Mouse (Mus musculus) urinary bladder, postnatal 36 days (tissue): Measurements from ENCODE around the gene Nek1.
"Not testable (repeated sequence)": the region's sequence is repeated elsewhere in the genome, so short reads cannot be mapped to it uniquely, and the experiment has no call there.

Source experiments
- DNase-seq, 2 experiments: peaks; one replicate each; pipeline ENCODE4 v3.0.0; 2022; ENCODE audit warnings: low spot score in 2 of 2, mixed read lengths in 1 of 2

Gene Nek1

DNA sequence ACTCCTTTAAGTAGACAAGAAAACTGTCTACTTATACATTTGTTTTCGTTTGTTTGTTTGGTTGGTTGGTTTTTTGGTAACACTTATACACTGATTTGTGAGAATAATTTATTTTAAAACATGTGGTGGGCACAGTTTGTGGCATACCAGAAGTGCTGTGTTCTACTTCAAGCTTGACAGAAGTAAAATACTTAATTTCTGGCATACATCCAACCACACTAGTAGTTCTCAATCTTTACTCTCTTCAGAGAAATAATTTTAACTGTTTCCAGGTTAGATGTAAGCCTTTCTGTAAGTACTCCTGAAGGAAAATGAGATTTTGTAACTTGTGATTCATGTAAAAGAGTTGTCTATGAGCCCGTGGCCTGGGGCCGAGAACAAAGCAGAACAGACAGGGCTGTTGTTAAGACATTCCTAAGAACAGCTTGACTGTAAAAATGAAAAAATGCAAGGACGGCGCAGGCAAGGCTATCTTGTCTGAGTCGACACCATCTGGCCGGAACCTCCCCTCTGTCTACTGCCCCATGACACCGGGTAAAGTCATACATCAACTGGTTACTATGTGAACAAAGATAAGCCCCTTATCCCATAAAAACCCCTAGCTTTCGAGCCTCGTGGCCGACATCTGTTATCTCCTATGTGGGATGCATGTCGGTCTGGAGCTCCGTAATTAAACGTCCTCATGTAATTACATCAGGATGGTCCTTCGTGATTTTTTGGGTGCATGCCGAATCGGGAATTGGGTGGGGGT is 8.6 kb upstream of the Nek1 start:
- DNase-seq: not testable (repeated sequence)

DNA sequence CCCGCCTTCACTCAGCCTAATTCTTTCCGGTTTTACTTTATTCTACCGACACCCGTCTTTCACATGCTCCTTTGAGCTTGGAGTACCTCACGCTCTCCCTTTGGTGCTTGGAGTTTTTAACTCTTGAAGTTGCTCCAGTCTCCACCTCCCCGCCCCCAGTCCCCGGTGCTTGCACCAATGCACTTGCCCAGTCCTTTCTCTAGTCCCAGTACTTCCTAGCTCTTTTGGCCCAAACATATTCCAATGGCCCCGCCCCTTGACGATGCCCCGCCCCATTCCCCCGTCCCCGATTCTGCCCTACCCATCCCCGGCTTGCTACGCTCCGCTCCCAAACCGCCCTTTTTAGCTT is 460 bp upstream of the Nek1 start:
- DNase-seq: peak; percentile 72 to 77

DNA sequence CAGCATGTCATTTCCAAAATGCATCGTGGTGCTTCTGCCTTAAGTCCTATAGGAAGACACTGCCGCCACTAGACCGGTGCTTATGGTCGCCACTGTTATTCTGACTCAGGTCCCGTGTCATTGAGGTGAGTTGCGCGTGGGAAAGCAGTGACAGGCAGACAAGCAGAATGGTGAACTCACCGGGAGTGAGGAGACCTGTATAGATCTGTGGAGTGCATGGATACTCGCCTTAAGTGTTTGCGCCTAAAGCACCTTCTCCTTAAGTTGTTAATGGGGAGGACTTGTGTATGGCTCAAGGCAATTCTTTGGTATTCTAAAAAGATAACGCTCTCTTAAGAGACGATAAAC is 618 bp downstream of the Nek1 start:
- no peak for DNase-seq

DNA sequence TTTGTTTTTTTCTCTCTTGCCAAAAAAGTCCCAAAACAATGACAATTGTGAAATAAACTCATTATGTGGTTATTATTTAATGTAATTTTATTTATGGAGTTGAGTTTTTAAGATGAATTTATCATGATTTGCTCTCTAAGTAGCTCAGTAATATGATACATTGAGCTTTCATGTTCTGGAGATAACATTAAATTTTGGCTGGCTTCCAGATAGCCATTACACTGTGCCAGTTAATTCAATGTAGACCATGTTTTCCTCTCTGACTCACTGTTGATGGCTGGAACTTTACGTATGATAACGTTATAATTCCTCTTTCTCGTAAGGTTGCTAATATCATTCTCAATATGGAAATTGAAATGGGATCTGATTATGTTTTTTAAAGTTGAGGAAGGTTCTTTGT is 3.5 kb downstream of the Nek1 start:
- no peak for DNase-seq

DNA sequence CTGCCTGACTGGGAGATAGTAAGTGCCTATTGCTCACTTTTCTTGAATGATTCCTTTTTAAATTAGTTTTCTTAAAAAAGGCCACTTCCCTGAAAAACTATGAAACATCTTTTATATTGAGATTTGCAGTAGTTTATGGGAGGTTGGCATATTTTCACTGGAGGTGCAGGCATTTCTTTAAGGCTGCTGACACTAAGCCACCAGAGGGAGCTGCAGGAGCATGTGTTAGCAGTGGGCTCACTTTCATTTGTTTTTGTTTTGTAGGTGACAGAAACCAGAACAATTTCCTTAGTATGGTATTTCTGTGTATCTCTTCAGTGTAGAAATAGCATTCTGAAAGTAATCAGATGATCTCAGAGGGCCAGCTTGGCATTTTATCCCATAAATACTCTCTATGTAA is 49.0 kb downstream of the Nek1 start:
- peak; percentile 45 to 46 for DNase-seq

DNA sequence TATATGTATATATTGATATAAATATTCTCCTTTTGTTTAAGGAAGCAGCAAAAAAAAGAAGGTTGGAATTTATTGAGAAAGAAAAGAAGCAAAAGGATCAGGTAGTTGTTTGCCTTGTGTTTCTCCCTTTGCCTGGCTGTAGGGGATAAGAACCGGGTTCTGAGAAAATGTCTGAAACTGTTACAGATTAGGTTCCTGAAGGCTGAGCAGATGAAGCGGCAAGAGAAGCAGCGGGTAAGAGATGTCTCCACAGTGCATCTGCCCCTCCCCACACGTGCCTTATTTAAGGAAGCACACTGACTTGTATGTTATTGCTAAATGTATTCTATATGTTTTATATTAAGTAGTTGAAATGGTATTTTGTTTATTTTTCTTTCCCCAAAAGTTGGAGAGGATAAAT is 50.9 kb downstream of the Nek1 start:
- DNase-seq: no peak

DNA sequence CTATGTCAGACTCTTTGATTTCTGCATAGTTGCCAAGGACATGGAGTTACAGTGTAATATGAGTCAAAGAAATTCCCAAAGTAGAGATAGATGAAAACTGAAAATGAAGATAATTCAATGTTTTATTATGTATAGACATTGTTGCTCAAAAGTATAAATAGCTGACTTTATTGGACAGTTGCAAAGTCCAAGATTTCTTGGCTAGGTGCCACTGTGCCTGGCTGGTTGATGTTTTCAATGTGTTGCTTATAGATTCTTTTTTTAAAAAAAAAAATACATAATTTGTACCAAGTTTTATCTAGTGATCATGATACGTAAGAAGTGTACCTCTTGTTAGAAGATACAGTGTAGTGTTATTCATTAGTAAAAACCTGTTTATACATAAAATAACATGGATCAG is 53.8 kb downstream of the Nek1 start:
- no peak for DNase-seq

DNA sequence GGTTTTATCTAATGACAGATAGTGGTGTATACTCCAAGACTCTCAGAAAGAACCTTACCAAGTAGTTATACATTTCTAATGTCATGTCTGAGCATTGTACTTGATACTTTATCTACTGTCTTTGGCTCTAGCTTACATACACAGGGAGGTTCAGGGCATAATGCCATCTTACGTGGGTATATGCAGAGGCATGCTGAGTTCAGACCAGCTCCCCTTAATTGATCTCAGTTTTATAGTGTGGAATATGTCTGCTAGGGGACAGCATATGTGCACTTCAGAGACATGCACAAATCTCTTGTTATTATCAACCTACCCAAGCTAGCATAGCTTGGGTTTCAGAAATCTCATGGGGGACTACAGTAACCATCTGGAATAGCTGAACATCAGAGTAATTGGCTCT is 60.0 kb downstream of the Nek1 start:
- no peak for DNase-seq

DNA sequence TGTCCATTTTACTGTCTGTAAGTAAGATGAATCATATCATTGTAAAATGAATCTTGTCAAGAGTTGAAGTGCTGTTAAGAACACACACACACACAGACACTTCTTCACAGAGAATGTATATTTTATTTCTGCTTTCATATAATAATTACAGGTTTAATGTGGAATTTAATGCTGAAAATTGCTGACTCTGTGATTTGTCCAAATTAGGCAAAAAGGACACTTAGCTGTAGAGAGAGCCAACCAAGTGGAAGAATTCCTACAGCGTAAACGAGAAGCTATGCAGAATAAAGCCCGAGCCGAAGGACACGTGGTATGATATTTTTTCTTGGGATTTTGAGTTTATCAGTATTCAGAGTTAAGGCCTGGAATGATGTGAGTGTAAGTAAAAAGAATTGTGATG is 61.3 kb downstream of the Nek1 start:
- DNase-seq: no peak

DNA sequence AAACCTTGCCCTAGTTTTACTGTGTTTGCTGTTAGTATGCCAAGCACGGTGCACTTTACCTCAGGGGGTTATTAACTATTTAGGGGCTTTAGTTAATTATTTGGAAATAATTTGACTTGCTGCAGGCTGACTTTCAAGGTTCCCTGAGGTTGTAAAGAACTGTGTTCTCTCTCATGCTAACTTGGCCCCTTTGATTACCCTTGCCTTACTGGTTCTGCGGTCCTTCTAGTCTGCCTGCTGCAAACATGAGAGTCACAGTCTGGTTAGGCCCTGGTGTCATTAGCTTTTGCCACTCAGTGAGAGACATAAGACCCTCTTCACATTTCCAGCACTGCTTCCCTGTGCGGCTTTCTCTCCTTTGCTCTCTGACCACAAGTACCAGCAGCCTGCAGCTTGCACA is 64.0 kb downstream of the Nek1 start:
- DNase-seq: no peak

DNA sequence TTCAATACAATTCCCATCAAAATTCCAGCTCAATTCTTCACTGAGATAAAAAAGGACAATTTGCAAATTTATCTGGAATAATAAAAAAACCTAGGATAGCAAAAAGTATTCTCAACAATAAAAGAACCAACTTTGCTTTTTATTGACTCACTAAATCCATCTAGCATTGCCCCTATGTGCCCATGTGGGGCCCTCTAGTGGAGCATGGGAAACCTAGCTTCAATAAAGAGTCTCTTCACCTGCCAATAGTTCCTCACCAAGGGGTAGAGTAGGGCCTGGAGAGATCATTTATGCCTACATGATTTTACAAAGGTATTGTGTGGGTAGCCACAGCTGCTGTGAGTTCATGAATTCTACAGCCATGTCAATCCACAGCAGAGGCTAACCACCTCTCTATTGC is 66.1 kb downstream of the Nek1 start:
- no peak for DNase-seq

DNA sequence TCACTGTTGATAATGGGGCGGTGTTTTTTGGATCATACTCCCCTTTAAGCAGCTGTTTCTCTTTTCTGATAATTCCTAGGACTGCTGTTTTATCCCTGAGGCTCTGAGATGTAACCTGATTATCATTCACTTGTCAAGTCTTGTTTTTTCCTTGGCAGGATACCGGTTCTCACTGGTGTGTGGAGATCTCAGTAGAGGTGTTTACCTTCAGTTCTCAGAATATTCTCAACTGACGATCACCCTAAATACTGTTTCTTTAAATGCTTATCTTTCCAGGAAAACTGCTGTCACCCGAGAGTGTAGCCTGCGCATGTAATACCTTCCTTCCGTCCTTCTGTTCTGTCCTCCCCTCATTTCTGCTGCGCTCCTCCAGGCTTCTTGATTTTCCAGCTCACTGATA is 67.4 kb downstream of the Nek1 start:
- no peak for DNase-seq

DNA sequence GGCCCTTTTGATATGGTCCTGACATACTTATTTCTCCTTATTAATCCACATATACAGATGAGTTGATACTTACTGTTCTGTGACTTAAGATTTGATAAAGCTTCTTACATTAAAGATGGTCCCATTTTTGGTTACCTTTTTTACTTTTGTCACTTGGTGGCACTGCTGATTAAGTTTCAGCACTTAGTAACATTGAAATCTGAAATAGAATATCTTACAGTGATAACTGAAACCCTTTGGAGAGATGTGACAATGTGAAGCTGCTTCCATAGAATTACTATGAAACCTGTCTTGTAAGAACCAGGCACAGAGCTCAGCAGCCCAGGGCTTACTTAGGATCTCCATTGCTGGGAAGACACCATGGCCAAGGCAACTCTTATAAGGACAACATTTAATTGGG is 82.1 kb downstream of the Nek1 start:
- no peak for DNase-seq

DNA sequence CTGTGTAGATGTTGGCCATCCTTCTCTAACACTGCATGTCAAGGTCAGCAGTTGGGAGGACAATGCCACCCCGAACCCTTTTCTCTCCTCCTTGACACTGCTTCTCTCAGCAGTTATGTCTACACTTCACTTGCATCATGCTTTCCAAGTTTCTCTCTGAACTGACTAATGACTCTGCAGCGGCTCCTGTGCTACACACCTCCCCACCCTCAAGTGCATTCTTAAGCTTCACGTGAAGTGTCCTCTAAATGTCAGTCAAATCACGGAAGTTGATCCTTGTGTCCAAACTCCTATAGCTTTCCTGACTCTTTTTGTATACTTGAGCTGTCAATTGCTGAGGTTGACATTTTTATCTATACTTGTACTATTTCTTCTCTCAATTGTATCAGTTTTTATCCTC is 117.5 kb downstream of the Nek1 start:
- DNase-seq: no peak

DNA sequence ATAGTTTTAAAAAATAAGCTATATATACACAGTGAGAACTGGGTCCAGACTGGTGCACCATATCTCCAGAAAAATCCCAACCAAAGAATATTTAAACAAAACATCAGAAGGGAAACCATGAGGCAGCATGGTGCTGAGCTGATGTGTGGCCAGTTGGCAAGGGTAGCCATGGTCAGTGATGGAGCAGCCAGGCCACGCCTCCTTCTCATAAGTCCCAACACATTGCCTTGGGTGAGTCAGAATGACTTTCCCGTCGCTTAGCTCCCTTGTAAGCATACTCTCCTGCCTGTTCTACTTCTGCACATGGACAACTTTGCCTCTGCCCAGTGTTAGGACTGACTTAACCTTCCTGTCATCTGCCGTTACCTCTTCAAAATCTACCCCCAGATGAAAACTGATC is 118.9 kb downstream of the Nek1 start:
- DNase-seq: no peak

DNA sequence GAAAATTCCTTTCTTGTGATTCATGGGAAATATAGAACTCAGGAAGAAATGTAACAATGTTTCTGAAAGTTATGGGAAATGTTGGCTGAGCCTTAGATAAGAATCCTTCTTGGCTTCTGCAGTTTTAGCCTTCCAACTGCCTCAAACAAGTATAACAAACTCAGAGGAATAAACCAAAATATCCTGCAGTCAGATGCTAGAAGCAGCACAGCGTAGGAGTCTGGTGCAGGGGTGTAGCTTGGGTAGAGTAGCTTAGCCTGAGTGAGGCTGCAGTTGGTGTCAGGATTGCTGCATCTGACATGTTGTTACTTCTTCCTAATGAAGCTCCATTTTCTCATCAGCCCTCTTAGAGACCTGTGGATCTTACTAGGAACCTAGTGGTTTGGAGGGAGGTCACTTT is 128.6 kb downstream of the Nek1 start:
- DNase-seq: no peak

DNA sequence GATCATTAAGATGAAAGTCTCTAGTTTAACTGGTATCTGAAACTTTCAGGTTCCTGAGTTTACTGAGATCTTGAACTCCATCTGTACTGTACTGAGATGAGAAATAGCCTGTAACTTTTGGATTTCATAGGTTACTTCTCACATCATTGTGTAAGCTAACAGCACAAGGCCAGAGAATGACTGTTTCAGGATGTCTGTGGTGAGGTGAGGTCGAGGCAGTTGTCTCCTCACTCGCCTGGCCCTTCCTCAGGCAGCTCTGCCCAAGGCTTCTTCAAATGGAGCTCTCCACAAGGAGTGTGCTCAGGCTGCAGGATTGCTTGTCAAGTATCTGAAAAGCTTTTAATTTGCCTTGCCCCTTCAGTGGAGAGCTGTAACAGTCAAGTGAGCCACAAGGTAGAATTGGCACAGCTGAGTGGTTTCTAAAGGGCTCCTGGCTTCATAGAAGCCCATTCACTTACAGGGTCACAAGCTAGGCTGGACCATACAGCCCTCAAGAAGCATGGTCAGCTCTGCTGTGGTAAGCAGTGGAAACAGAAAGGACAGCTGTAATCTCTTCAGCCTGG is 134.4 kb downstream of the Nek1 start:
- DNase-seq: no peak

DNA sequence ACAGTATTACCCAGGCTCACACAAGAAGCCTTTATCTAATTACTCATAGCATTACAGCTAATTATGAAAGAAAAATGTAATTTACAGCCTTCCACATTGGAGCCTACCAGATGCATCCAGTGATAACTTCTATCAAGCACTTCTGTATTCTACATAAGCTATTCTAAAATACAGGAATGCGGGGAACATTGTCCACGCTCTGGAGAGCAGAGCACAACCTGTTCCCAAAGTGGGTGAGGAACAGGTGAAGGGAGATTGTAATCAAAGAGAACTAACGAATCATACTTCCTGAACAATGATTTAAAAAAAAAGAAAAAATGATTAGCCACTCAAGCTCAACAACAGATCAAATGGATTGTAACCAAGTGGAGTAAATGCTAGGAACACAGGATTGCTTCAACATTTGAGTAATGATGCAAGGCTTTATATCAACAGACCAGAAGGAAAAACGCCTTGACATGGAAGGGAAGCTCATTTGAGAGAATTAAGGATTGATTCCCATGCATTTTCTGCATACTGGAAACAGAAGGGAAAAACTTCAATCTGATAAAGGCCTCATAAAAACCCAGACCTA is 139.7 kb downstream of the Nek1 start:
- DNase-seq: no peak

DNA sequence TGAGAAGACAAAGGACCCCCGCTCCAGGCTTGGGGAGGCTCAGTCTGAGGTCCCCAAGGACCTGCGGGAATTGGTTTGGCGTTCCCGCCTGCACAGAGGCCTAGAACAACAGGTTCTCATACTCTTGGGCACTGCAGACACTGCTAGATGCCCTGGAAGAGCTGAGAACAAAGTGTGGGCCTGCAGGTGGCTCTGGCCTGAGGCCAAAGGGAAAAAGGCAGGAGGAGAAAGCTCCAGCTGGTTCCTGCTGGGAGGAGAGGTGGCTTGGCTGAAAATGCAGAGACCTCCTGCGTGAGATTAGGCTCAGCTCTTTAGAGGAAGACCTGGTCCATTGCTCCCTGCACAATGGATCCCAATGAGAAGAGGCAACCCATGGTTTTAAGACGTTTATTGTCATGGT is 148.9 kb downstream of the Nek1 start:
- DNase-seq: no peak

DNA sequence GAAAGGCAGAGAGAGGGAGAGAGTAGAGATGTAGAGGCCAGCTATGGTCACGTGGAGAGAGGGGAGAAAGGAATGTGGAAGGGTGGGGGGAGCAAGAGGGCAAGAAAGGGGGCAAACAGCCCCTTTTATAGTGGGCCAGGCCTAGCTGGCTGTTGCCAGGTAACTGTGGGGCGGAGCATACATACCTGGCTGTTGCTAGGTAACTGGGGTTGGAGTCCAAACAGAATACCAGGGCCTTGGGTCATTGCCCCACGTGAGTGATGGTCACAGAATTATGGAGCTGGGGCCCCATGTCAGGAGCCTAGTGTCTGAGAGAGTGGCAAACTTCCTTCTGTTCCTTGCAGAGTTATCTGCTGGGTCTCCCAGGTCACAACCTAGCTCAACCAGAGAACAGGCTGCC is 149.3 kb downstream of the Nek1 start:
- DNase-seq: no peak

DNA sequence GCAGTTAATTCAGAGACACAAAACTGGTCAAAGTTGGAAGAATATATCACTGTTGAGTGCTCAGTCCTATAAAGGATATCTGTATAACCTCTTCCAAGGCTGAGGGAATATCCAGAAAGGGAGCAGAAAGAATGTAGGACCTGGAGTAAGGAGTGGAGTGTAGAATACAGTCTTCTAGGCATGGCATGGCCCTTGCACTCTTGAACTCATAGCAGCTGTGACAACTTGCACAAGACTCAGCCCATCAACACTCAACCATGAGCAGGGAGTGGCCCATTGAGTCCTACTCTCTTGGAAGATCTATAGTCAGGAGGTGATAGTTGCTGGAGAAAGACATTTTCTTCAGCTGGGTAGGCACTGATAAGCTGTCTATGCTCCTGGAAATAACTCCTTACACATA is 149.8 kb downstream of the Nek1 start:
- DNase-seq: no peak

DNA sequence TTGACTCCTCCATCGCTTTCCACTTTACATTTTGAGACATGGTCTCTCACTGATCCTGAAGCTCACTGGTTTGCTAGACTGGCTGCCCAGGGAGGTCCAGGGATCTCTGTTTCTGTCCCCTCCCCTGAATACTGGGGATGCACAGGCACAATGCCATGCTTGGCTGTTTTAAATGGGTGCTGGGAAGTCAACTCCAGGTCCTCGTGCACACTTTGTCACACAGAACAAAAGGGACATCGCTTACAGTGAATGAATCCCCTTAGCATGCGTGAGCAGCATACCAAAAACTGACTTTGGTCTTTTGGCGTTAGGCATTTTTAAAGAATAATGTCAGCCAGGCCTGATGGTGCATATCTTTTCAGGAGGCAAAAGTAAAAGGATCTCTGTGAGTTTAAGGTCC is 155.7 kb downstream of the Nek1 start:
- no peak for DNase-seq

DNA sequence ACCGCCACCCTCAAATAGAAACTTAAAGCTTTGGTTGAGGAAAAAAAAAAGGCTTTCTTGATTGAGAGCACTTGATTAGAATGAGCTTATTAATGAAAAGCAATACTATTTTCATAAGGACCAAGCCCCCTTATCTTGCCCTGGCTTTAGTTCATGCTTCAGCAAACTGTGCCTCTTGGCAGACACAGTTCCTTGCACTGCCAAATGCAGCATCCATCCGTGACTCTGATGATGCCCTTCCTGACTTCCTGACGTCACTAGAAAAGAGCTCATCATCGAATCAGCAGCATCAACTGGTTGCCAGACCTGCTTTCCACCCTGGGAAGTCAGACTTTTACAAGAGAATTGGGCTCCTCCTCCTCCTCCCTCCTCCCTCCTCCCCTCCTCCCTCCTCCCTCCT is 157.6 kb downstream of the Nek1 start:
- DNase-seq: no peak

DNA sequence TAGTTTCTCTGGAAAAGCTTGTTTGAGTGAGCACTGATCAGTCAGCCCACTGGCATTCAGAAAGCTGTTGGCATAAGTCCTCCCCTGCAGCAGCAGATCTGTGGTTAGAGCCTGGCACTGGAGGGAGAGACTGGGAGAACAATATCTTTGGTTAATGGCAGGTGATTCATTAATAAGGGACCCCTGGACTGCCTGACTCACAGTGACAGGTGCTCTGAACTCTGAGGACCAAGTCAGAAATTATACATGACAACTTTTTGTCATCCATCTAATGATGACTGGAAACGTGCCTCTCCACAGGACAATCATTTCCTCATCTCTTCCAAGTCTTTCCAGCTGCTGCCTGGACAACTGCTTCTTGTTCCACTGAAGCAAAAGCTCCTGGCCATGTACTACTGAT is 163.4 kb downstream of the Nek1 start:
- no peak for DNase-seq
